Mouse (Mus musculus) urinary bladder, postnatal 14 days (tissue): ENCODE data around the gene Gmfb.
"Not testable (repeated sequence)": the region's sequence is repeated elsewhere in the genome, so short reads cannot be mapped to it uniquely, and the experiment has no call there.

Experiments used
- DNase-seq: peaks from one replicate; pipeline ENCODE4 v3.0.0; 2021; ENCODE audit warnings: low spot score

The Gmfb gene

GRCm38 (mm10) chr14:46821873-46822716 lies at the start of gene Gmfb:
Gene Gmfb (minus strand): TSS chr14:46822242.
- peak; percentile 96 for DNase-seq

DNA sequence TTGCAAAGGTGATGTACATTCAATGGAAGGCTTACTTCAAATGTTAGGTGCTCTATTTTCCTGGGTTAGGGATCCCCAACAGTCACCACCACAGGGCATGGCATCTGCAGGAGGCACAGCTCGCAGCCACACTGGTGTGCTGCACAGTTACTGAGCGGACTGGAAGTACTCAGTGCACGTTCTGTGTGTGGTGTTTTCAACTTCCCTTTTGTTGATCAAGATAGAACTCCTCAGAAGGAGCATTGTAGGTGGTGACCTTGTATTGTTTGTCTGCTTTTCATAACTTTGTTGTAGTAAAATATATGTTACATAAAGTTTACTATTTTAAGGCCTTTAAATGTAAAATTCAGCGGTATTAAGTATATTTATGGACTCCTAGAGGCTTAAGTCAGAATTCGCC lies 40.9 kb upstream of the Gmfb start:
- no peak for DNase-seq

DNA sequence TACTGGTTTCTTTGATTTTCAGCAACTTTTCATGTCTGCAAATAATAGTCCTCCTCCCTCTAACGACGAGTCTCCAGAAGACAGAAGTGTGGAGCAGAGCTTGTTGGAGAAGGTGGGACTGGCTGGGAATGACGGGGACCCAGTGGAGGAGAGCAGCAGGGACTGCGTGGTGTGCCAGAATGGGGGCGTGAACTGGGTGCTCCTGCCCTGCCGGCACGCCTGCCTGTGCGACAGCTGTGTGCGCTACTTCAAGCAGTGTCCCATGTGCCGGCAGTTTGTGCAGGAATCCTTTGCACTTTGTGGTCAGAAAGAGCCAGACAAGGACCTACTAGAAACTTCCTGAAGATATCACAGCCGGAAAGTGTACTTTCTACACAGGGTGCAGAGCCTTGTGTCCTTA lies 31.6 kb upstream of the Gmfb start:
- no peak for DNase-seq

- no peak for DNase-seq
These were observed 27.7 kb upstream of the Gmfb start for GRCm38 (mm10) chr14:46849769-46850168.

DNA sequence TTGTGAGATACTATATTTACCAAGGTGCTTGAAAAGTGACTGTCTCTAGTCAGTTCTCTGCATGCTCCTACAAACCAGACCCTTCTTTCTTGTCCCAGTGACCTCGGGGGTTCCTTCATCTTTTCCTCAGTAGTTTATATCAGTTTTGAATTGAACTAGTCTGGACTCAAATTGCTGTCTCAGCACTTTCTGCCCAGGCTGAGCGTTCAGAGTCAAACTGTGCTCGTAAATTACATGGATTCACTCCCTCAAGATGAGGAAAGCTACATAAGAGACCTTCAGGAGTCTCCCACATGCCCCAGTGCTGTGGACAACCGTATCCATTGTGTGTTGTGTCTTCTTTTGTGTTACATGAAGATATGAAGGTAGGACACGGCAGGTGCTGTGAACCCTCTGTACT lies 26.7 kb upstream of the Gmfb start:
- no peak for DNase-seq

DNA sequence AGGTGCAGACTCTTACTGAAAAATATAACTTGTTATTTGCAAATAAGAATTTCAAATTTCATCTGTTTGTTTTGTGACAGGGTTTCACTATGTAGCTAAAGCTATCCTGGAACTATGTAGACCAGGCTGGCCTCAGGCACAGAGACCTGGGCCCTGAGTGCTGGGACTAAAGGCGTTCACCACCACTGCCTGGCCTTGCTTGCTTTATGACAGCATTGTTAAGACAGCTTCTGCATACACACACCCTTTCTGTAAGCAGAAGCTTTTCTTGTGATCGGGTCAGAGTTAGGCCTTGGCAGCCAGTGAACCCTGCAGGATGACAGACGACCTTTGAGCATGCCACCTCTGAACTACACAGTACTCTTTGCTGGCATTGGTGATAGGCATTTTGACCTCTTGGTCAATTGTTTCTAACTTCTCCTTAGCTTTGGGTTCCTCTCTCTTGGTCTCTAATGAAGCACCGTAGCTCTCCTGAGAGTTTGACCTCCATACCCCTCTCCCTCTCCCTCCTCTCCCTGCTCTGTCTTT lies 26.1 kb upstream of the Gmfb start:
- no peak for DNase-seq

DNA sequence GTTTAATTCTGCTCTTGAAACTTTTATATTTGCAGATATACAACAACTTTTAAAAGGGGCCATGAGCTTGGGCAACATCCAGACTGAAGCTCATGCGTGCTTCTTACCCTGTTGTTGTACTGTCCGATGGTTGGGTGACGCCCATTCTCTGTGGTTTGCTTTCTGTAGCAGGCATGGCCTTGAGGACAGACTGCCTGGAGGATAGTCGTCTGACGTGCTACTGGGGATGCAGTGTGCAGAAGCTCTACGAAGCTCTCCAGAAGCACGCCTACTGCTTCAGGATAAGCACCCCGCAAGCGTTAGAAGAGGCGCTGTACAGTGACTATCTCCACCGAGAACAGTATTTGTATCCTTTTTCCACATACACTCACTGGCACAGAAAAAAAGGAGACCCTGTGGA lies 23.7 kb upstream of the Gmfb start:
- no peak for DNase-seq

DNA sequence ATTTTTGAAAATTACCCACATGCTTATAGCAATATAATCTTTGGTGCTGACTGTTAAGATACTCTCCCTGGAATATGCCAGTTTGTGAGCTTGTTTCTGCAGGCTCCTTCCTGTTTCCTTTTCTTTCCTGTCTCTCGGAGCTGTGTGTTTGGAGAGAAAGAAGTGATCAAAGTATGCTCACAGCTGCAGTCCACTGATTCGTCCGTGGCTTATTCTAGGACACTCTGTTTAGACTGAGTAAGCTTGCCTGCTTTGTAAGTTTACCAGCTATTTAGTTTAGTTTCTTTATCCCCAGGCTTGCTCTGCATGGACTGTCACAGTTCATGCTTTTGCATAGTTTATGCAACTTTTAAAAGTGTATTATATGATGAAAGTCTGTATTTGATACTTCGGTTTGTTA lies 17.3 kb upstream of the Gmfb start:
- no peak for DNase-seq

DNA sequence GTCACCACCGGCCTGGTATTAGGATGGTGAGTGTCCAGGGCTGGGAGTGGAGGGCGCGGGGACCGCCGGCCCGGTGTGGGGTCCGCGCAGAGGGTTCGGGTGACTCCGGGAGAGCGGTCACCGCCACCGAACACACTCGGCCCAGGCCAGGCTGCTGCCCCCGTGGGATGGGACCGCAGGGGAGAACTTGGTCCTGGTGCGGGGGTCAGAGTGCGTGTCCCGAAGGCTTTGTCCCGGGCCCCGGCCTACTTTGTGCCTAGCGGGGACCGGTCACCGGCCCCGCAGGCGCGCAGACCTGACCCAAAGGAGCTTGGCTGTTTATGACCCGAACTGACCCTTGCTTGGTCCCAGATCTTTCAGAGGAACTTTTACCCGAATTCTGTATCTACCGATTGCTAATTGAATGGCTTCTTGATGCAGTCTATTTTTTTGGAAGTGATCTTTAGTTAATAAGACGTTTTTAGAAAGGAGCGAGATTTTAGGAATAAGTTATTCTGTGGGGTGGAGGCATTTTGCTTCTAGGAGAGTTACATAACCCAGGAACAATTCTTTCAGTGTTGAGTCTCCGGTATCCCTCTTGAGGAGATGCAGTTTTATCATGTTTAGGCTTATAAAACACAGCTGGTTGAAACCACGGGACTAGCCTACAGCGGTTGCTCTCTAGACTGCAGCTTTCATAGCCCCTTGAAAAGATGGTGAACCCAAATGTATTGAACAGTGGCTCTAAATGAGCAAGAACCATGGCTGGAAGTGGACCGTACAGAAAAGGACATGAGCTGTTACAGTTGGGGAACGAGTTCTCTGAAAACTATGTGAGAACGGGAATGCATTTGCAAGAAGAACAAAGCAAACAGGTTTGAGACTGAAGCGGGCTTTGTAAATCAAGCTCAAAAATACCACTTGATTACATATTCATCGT lies 10.6 kb upstream of the Gmfb start:
- peak; percentile 34 for DNase-seq

DNA sequence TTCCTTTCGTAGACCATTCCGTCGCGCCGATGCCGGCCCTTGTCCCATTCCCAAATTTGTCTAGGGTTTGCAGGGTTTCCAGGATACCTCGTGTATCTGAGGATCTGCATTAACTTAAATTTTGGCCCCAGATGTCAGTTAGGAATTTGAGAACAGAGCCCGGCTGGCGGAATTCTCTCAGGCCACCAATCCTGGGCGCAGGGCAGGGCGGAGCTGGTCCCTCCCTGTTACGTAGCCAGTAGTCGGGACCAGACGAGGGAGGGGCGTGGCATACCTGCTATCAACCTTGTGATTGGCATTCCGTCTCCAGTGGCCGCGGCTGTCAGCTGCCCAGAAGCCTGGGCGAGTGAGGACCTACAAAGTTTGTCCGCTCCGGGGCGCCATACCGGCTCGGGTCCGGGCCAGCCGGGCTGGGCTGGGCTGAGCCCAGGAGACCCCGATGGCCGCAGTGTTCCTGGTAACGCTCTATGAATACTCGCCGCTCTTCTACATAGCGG lies 9.8 kb upstream of the Gmfb start, which contains the start of gene Cgrrf1:
Gene Cgrrf1, plus strand, starts transcription at position 289 of the 497 bp plus-strand sequence.
- peak; percentile 97 for DNase-seq

- no peak for DNase-seq
These were observed 9.3 kb upstream of the Gmfb start for GRCm38 (mm10) chr14:46831295-46831694.

- DNase-seq, result no peak
These were observed 5.4 kb upstream of the Gmfb start for GRCm38 (mm10) chr14:46827430-46827829.

- no peak for DNase-seq
These were observed 2.0 kb upstream of the Gmfb start for GRCm38 (mm10) chr14:46823996-46824395.

GRCm38 (mm10) chr14:46821271-46821872 lies 670 bp downstream of the Gmfb start:
- no peak for DNase-seq

GRCm38 (mm10) chr14:46819961-46820360 lies 2.1 kb downstream of the Gmfb start:
- not testable (repeated sequence) for DNase-seq

DNA sequence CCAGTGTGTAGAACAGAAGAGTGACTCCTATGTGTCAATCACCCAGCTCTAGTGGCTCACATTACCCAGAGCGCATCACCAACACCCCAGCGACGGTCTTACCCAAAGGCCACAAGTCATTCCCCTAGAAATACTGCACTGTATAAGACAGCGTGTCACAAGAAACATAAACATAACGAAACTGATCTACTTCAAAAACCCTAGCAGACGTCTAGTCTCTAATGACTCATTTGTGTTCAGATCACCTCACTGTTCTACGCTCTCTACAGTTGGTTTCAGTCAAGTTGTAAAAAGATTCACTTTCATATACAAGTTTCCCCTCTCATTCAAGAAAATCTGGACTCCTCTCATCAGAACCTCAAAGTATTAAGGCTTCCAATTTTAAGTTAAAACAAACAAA lies 3.3 kb downstream of the Gmfb start:
- DNase-seq, result no peak

DNA sequence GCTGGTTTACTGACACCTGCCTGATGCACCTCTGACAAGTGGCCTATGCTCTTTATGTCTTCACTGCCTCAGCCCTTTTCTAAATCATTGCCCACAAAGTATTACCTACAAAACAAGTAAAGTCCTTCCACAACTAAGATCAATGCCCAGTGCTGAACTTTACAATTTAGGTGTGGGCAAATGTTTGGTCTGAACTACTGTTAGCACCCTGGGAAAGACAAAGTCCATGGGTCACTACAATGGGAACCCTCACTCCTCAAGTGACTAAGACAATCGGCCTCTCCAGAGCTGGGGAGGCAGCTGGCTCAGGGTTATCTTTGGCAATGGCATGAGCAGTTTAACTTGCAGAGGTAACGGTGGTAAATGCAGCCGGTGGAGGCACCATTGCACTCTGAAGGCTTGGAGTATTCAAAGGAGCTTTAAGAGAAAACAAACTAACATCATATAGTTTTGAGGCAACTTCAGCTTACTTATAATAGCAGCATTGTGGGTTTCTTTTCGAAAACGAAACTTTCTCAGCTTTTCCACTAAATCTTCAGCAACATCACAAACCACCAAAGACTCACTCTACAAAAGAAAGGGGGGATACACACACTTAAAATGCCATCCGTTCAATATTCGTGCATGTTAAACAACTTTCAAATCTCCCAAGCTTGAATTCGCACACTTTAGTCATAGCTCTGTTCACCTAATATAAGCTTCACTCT lies 5.0 kb downstream of the Gmfb start:
- DNase-seq, result no peak

DNA sequence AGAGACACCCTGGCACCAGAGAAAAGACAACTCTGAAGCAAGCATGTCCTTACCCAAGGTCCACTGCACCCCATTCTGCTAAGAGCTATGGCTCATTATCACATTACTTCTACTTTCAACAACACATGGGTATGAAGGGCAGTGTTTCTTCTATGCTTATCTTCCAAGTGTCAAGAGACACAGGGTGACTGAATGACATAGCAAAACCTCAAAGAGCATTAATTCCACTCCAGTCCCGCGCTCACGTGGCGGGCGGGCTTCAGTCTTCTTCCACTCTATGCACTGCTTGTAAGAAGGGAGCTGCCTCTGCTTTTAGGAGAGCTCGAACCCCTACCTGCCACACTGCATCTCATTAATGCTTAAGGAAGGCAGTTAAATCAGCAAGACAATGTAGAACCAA lies 6.4 kb downstream of the Gmfb start:
- DNase-seq, result no peak

GRCm38 (mm10) chr14:46807927-46808326 lies 14.1 kb downstream of the Gmfb start:
- DNase-seq, result no peak

DNA sequence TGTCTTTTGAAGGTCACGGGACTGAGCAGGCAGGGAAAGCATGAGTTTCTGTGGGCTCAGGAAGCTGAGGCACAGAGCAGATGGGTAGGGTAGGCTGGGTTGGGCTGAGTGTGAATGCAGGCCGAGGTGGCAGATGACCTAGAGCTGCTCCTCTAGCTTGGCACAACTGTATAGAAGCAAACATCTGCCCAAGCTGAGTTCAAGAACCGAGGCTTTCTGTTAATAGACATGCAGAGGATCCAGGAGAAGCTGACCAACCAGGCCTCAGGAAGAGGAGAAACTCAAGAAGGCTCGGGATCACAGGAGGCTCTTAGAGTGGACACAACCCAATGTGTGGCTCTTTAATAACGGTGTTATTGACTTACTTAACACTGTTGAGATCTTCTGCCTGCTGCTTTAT lies 15.9 kb downstream of the Gmfb start:
- DNase-seq, result no peak

GRCm38 (mm10) chr14:46803791-46804190 lies 18.3 kb downstream of the Gmfb start:
- no peak for DNase-seq
